Mouse (Mus musculus) lung, embryonic 15.5 days (tissue): ENCODE measurements at regions not wholly inside any gene's neighbourhood (a gene's known extent, or its start where the extent isn't known, plus 50 kb on each side); places are given as distances from the start of the nearest gene placed in this dataset.

ENCODE experiments used
- ATAC-seq: fragments of 200-750 bp; cut with Nextera tagmentation; 2 replicates; pipeline ENCODE4 v1.8.0; 2017; ENCODE audit warnings: moderate number of reproducible peaks, borderline replicate concordance; ENCODE audit not compliant: low FRiP score, low TSS enrichment; ENCODE audit errors: extremely low read depth
- H3K27ac ChIP-seq: fragments of 300-500 bp; sonication (generic); 2 replicates; pipeline ENCODE4 v1.5.1; 2015; ENCODE audit warnings: moderate library complexity, mild to moderate bottlenecking, inconsistent platforms
- H3K27me3 ChIP-seq: fragments of 300-500 bp; sonication (generic); 2 replicates; pipeline ENCODE4 v1.6.1; 2015; ENCODE audit warnings: inconsistent platforms
- H3K36me3 ChIP-seq: fragments of 300-500 bp; sonication (generic); 2 replicates; pipeline ENCODE4 v1.6.1; 2015; ENCODE audit warnings: inconsistent platforms
- H3K4me1 ChIP-seq: fragments of 300-500 bp; sonication (generic); 2 replicates; pipeline ENCODE4 v1.6.1; 2015; ENCODE audit warnings: inconsistent platforms
- H3K4me2 ChIP-seq: fragments of 300-500 bp; sonication (generic); 2 replicates; pipeline ENCODE4 v1.6.1; 2015; ENCODE audit warnings: inconsistent platforms, mild to moderate bottlenecking, moderate library complexity
- H3K4me3 ChIP-seq: fragments of 300-500 bp; sonication (generic); 2 replicates; pipeline ENCODE4 v1.5.1; 2015; ENCODE audit warnings: mild to moderate bottlenecking, inconsistent platforms
- H3K9ac ChIP-seq: fragments of 300-500 bp; sonication (generic); 2 replicates; pipeline ENCODE4 v1.6.1; 2015; ENCODE audit warnings: inconsistent platforms
- H3K9me3 ChIP-seq: fragments of 300-500 bp; sonication (generic); 2 replicates; pipeline ENCODE4 v1.6.1; 2016; ENCODE audit warnings: inconsistent platforms
- WGBS: fragments of 180-500 bp; shearing (Covaris S2); methylation state at CpG from one replicate; pipeline ENCODE4 v1.1.7; 2015; 5-methylcytosine and 5-hydroxymethylcytosine counted together

GRCm38 (mm10) chr7:125036098-125036991, 408.1 kb upstream of the Kdm8 start:
- H3K4me1 ChIP-seq, result no peaks in the 10 kb centered on the region
- H3K27ac ChIP-seq, result no peak overlapping the region
- H3K36me3 ChIP-seq, result no peaks in the 10 kb centered on the region
- no peaks in the 10 kb centered on the region for H3K9me3 ChIP-seq
- no peak overlapping the region for H3K9ac ChIP-seq
- no peak for ATAC-seq
- no peak overlapping the region for H3K4me3 ChIP-seq
- H3K4me2 ChIP-seq, result no peak overlapping the region
- WGBS, result 63% methylated on average over 10 of the region's 10 CpGs
- H3K27me3 ChIP-seq, result no peaks in the 10 kb centered on the region

GRCm38 (mm10) chr7:125038840-125039239, 405.6 kb upstream of the Kdm8 start:
- Histone ChIP-seq H3K27ac (no peak overlapping the region), H3K4me1 (no peaks in the 10 kb centered on the region), H3K9me3 (no peaks in the 10 kb centered on the region), H3K9ac (no peak overlapping the region), H3K27me3 (no peaks in the 10 kb centered on the region), H3K4me3 (no peak overlapping the region), H3K36me3 (no peaks in the 10 kb centered on the region), H3K4me2 (no peak overlapping the region)
- ATAC-seq, result no peak
- 74% methylated on average over 4 of the region's 4 CpGs for WGBS

GRCm38 (mm10) chr7:125055951-125056625, 388.4 kb upstream of the Kdm8 start:
- no peaks in the 10 kb centered on the region for H3K9me3 ChIP-seq
- H3K4me1 ChIP-seq, result no peaks in the 10 kb centered on the region
- no peak for ATAC-seq
- H3K4me3 ChIP-seq, result no peak overlapping the region
- H3K27me3 ChIP-seq, result no peaks in the 10 kb centered on the region
- no peak overlapping the region for H3K4me2 ChIP-seq
- H3K9ac ChIP-seq, result no peak overlapping the region
- no peak overlapping the region for H3K27ac ChIP-seq
- H3K36me3 ChIP-seq, result no peaks in the 10 kb centered on the region

GRCm38 (mm10) chr7:125102464-125102863, 342.0 kb upstream of the Kdm8 start:
- ATAC-seq, result no peak
- no peaks in the 10 kb centered on the region for H3K4me1 ChIP-seq
- 83% methylated on average over 4 of the region's 4 CpGs for WGBS

GRCm38 (mm10) chr7:125104011-125104410, 340.5 kb upstream of the Kdm8 start:
- Histone ChIP-seq H3K4me1 (no peaks in the 10 kb centered on the region), H3K4me2 (no peak overlapping the region), H3K27ac (no peak overlapping the region), H3K4me3 (no peak overlapping the region), H3K36me3 (no peaks in the 10 kb centered on the region), H3K9me3 (no peaks in the 10 kb centered on the region), H3K27me3 (no peaks in the 10 kb centered on the region), H3K9ac (no peak overlapping the region)
- ATAC-seq, result no peak
- WGBS, result 73% methylated on average over 4 of the region's 4 CpGs

More at GRCm38 (mm10) chr7:125102464-125102863, 342.0 kb upstream of the Kdm8 start:
- no peaks in the 10 kb centered on the region for H3K27me3 ChIP-seq
- H3K9ac ChIP-seq, result no peak overlapping the region
- H3K4me3 ChIP-seq, result no peak overlapping the region
- no peaks in the 10 kb centered on the region for H3K9me3 ChIP-seq
- H3K4me2 ChIP-seq, result no peak overlapping the region
- H3K36me3 ChIP-seq, result no peaks in the 10 kb centered on the region
- no peak overlapping the region for H3K27ac ChIP-seq

- Histone ChIP-seq H3K9me3 (no peaks in the 10 kb centered on the region), H3K4me3 (no peak overlapping the region), H3K9ac (no peak overlapping the region), H3K27ac (no peak overlapping the region), H3K36me3 (no peaks in the 10 kb centered on the region), H3K27me3 (no peaks in the 10 kb centered on the region), H3K4me2 (no peak overlapping the region), H3K4me1 (no peaks in the 10 kb centered on the region)
- WGBS, result 74% methylated on average over 9 of the region's 9 CpGs
- ATAC-seq, result no peak
These were observed 331.6 kb upstream of the Kdm8 start for GRCm38 (mm10) chr7:125112820-125113273.

GRCm38 (mm10) chr7:125115322-125115996, 329.0 kb upstream of the Kdm8 start:
- Histone ChIP-seq H3K36me3 (no peaks in the 10 kb centered on the region), H3K27me3 (no peaks in the 10 kb centered on the region), H3K4me2 (no peak overlapping the region), H3K9ac (no peak overlapping the region), H3K4me1 (no peaks in the 10 kb centered on the region), H3K27ac (no peak overlapping the region), H3K4me3 (no peak overlapping the region), H3K9me3 (no peaks in the 10 kb centered on the region)
- no peak for ATAC-seq
- 77% methylated on average over 8 of the region's 8 CpGs for WGBS

- Histone ChIP-seq H3K4me3 (no peak overlapping the region), H3K9ac (no peak overlapping the region), H3K9me3 (no peaks in the 10 kb centered on the region), H3K4me1 (no peaks in the 10 kb centered on the region), H3K27me3 (no peaks in the 10 kb centered on the region), H3K4me2 (no peak overlapping the region), H3K36me3 (no peaks in the 10 kb centered on the region), H3K27ac (no peak overlapping the region)
- WGBS, result 57% methylated on average over 8 of the region's 8 CpGs
- ATAC-seq, result no peak
These were observed 327.3 kb upstream of the Kdm8 start for GRCm38 (mm10) chr7:125117173-125117572.

- no peaks in the 10 kb centered on the region for H3K36me3 ChIP-seq
- 30% methylated on average over 1 of the region's 1 CpGs for WGBS
- H3K9ac ChIP-seq, result no peak overlapping the region
- H3K4me1 ChIP-seq, result no peaks in the 10 kb centered on the region
- H3K27me3 ChIP-seq, result no peaks in the 10 kb centered on the region
- H3K27ac ChIP-seq, result no peak overlapping the region
- no peak for ATAC-seq
- H3K4me2 ChIP-seq, result no peak overlapping the region
- no peak overlapping the region for H3K4me3 ChIP-seq
- no peaks in the 10 kb centered on the region for H3K9me3 ChIP-seq
These were observed 315.3 kb upstream of the Kdm8 start for GRCm38 (mm10) chr7:125129187-125129586.

GRCm38 (mm10) chr7:125131968-125132367, 312.5 kb upstream of the Kdm8 start:
- H3K4me1 ChIP-seq, result no peaks in the 10 kb centered on the region
- no peaks in the 10 kb centered on the region for H3K27me3 ChIP-seq
- no peak for ATAC-seq
- H3K9ac ChIP-seq, result no peak overlapping the region
- WGBS, result 63% methylated on average over 1 of the region's 1 CpGs
- H3K4me3 ChIP-seq, result no peak overlapping the region
- no peaks in the 10 kb centered on the region for H3K36me3 ChIP-seq
- H3K9me3 ChIP-seq, result no peaks in the 10 kb centered on the region
- no peak overlapping the region for H3K4me2 ChIP-seq
- no peak overlapping the region for H3K27ac ChIP-seq

- no peak overlapping the region for H3K4me2 ChIP-seq
- H3K27me3 ChIP-seq, result no peaks in the 10 kb centered on the region
- no peaks in the 10 kb centered on the region for H3K36me3 ChIP-seq
- no peak overlapping the region for H3K27ac ChIP-seq
- no peak overlapping the region for H3K9ac ChIP-seq
- no peak overlapping the region for H3K4me3 ChIP-seq
- no peaks in the 10 kb centered on the region for H3K4me1 ChIP-seq
- H3K9me3 ChIP-seq, result no peaks in the 10 kb centered on the region
- 70% methylated on average over 3 of the region's 3 CpGs for WGBS
- ATAC-seq, result no peak
These were observed 305.9 kb upstream of the Kdm8 start for GRCm38 (mm10) chr7:125138607-125139006.

GRCm38 (mm10) chr7:125139196-125139595, 305.3 kb upstream of the Kdm8 start:
- 70% methylated on average over 2 of the region's 2 CpGs for WGBS
- no peaks in the 10 kb centered on the region for H3K4me1 ChIP-seq
- no peak overlapping the region for H3K4me2 ChIP-seq
- H3K36me3 ChIP-seq, result no peaks in the 10 kb centered on the region
- no peak overlapping the region for H3K4me3 ChIP-seq
- no peaks in the 10 kb centered on the region for H3K27me3 ChIP-seq
- no peaks in the 10 kb centered on the region for H3K9me3 ChIP-seq
- no peak overlapping the region for H3K9ac ChIP-seq
- ATAC-seq, result no peak
- no peak overlapping the region for H3K27ac ChIP-seq
